Mouse (Mus musculus) midbrain, embryonic 13.5 days (tissue): ENCODE data around the gene Myl3. TPM values are rescaled to one million over a fixed set of nuclear protein-coding genes. Genes with fewer than 3 reads are reported as not detected.

Experiments
- ATAC-seq: fragments of 200-750 bp; cut with Nextera tagmentation; 2 replicates; pipeline ENCODE4 v1.8.0; 2017; ENCODE audit warnings: mild to moderate bottlenecking, moderate TSS enrichment, moderate library complexity
- H3K27ac ChIP-seq: fragments of 300-500 bp; sonication (generic); 2 replicates; pipeline ENCODE4 v1.5.1; 2015; ENCODE audit warnings: inconsistent platforms, mild to moderate bottlenecking, moderate library complexity
- H3K27me3 ChIP-seq: fragments of 300-500 bp; sonication (generic); 2 replicates; pipeline ENCODE4 v1.6.1; 2015; ENCODE audit warnings: mild to moderate bottlenecking, inconsistent platforms
- H3K36me3 ChIP-seq: fragments of 300-500 bp; sonication (generic); 2 replicates; pipeline ENCODE4 v1.6.1; 2015; ENCODE audit warnings: mild to moderate bottlenecking, inconsistent platforms
- H3K4me1 ChIP-seq: fragments of 300-500 bp; sonication (generic); replicated peaks from 2 replicates; pipeline ENCODE4 v1.6.1; 2015; ENCODE audit warnings: inconsistent platforms
- H3K4me2 ChIP-seq: fragments of 300-500 bp; sonication (generic); replicated peaks from 2 replicates; pipeline ENCODE4 v1.6.1; 2015; ENCODE audit warnings: moderate library complexity, mild to moderate bottlenecking, inconsistent platforms
- H3K4me3 ChIP-seq: fragments of 300-500 bp; sonication (generic); replicated peaks from 2 replicates; pipeline ENCODE4 v1.5.1; 2015; ENCODE audit warnings: mild to moderate bottlenecking, inconsistent platforms
- H3K9ac ChIP-seq: fragments of 300-500 bp; sonication (generic); replicated peaks from 2 replicates; pipeline ENCODE4 v1.6.1; 2015; ENCODE audit warnings: mild to moderate bottlenecking, inconsistent platforms
- H3K9me3 ChIP-seq: fragments of 300-500 bp; sonication (generic); 2 replicates; pipeline ENCODE4 v1.6.1; 2016; ENCODE audit warnings: mild to moderate bottlenecking, inconsistent platforms
- WGBS: fragments of 180-500 bp; shearing (Covaris S2); methylation state at CpG from one replicate; pipeline ENCODE4 v1.1.7; 2015; 5-methylcytosine and 5-hydroxymethylcytosine counted together
- polyA plus RNA-seq: library from polyadenylated mRNA; unstranded; fragments of >200 nt; fragmentation: Nextera tagmentation; extraction: Ambion mirVana; gene quantifications from 2 replicates; pipeline ENCODE4 v1.2.1, GENCODE M21; 2015

The Myl3 gene
- polyA plus RNA-seq, 1 experiment from 2014 or later: not detected

DNA sequence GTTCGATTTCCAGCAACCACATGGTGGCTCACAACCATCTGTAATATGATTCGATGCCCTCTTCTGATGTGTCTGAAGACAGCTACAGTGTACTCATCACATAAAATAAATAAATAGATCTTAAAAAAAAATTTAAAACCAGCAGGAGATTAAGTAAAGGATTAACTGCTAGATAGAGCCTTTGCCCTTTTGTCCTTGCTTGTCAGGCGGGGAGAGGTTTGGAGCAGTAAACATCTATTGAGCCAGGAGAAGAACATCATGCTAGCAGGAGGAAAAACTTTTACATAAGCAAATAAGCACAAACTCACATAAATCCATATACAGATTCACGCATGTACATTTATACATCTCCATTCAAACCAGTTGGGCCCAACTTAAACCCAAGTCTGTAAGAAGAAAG, 29.1 kb upstream of the Myl3 start:
- WGBS: 94% methylated on average over 4 of the region's 4 CpGs
- Histone ChIP-seq H3K9ac (no peak overlapping the region), H3K9me3 (no peaks in the 10 kb centered on the region), H3K27me3 (no peaks in the 10 kb centered on the region), H3K4me2 (no peak overlapping the region), H3K36me3 (peaks cover 39% of the 10 kb centered on the region), H3K4me3 (no peak overlapping the region), H3K27ac (no peak overlapping the region), H3K4me1 (no peaks in the 10 kb centered on the region)
- ATAC-seq: no peak

DNA sequence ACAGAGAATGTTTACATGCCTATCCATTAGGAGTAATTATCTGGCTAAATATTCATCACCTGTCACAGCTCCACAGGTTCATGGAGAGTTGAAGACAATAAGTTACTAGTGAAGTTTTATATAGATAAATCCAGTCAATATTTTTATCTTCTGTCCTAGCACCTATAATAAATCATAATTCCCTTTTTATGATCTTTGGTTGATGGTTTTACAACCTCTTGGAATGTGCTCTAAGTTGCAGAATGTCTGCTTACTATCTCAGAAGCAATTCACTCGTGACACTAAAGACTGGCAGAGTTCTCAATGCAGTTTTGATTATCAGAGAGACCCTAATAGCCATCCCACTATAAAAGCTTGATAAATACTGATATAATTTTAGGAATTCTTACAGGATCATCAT, 28.3 kb upstream of the Myl3 start:
- Histone ChIP-seq H3K27me3 (no peaks in the 10 kb centered on the region), H3K9me3 (no peaks in the 10 kb centered on the region), H3K9ac (no peak overlapping the region), H3K27ac (no peak overlapping the region), H3K36me3 (peaks cover 36% of the 10 kb centered on the region), H3K4me3 (no peak overlapping the region), H3K4me1 (no peaks in the 10 kb centered on the region), H3K4me2 (no peak overlapping the region)
- 86% methylated on average over 1 of the region's 1 CpGs for WGBS
- ATAC-seq: no peak

DNA sequence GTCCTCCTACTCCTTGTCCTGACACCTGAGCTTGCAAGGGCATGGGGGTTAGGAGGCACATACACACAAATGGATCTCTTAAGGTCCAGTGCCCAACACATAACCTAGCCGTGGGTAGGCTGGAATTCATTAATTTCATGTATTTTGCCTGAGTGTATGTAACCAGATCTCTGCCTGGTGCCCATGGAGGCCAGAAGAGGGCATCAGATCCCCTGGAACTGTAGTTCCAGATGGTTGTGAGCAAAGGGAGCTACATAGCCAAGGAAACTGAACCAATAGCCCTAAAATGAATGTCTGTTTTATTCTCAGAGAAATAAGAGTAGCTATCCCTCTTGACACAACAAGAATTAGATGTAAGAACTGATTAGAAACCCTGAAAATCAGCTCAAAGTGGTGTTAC, 26.2 kb upstream of the Myl3 start:
- Histone ChIP-seq H3K9me3 (no peaks in the 10 kb centered on the region), H3K36me3 (peaks cover 33% of the 10 kb centered on the region), H3K4me3 (no peak overlapping the region), H3K27me3 (no peaks in the 10 kb centered on the region), H3K4me1 (no peaks in the 10 kb centered on the region), H3K27ac (no peak overlapping the region), H3K4me2 (no peak overlapping the region), H3K9ac (no peak overlapping the region)
- no peak for ATAC-seq
- WGBS: 64% methylated on average over 1 of the region's 1 CpGs

DNA sequence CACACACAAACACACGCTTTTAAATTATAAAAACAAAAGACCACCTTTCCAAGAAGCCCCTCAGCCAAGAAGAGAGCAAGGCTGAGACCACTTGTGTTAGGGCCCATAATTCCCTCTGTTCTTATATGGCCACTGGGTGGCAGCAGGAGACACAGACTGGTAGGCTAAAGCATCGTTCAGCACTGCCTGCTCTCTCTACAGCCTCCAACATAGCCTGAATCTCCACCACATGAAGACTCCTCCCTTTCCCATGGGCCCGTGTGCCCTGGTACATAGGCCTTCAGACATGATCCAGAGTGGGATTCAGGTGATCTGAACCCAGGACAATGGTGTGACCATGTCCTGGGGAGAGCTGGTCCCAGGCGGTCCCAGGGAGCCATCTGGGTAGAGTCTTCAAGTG, 24.9 kb upstream of the Myl3 start:
- no peaks in the 10 kb centered on the region for H3K4me1 ChIP-seq
- peaks cover 20% of the 10 kb centered on the region for H3K36me3 ChIP-seq
- no peaks in the 10 kb centered on the region for H3K9me3 ChIP-seq
- H3K4me2 ChIP-seq: no peak overlapping the region
- H3K4me3 ChIP-seq: no peak overlapping the region
- H3K9ac ChIP-seq: no peak overlapping the region
- no peaks in the 10 kb centered on the region for H3K27me3 ChIP-seq
- 30% methylated on average over 4 of the region's 4 CpGs for WGBS
- ATAC-seq: peak; percentile 85
- no peak overlapping the region for H3K27ac ChIP-seq

DNA sequence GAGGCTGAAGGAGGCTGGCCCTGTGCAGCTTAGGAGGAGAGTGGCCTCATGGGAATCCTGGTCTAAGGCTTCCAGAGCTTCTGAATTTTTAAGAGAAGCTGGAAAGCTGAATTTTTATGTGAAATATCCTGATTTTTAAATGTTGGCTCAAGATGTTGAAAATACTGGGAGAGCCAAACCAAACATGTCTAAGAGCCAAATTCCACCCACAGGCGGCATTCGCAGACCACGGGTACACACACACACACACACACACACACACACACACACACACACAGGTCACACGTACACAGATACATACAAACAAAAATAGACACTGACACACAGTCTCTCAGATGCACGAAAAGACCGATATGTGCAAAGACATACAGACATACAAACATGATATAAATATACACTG, 23.6 kb upstream of the Myl3 start:
- H3K27me3 ChIP-seq: no peaks in the 10 kb centered on the region
- no peak overlapping the region for H3K4me2 ChIP-seq
- no peak overlapping the region for H3K4me3 ChIP-seq
- H3K36me3 ChIP-seq: peaks cover 7% of the 10 kb centered on the region
- no peaks in the 10 kb centered on the region for H3K9me3 ChIP-seq
- H3K4me1 ChIP-seq: no peaks in the 10 kb centered on the region
- H3K27ac ChIP-seq: no peak overlapping the region
- H3K9ac ChIP-seq: no peak overlapping the region
- 87% methylated on average over 6 of the region's 6 CpGs for WGBS
- no peak for ATAC-seq

DNA sequence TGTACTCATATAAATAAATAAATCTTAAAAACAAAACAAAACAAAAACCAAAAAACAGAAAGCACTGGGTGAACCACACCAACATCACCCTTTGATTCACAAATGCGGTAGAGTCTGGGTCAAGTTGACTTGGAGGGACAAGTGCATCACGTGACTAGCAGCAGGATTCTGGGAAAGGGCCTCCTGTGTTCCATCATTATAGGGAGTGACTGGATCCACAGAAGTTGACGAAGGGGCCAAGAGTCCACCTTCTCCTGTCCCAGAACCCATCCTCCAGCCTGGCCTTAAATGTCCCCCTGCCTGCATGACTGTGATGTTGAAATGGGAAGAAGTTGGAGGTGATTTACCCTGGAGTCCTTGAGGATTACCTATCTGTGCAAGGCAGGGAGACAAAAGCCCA, 22.9 kb upstream of the Myl3 start:
- H3K4me2 ChIP-seq: no peak overlapping the region
- peaks cover 8% of the 10 kb centered on the region for H3K36me3 ChIP-seq
- no peak overlapping the region for H3K27ac ChIP-seq
- no peaks in the 10 kb centered on the region for H3K9me3 ChIP-seq
- WGBS: 84% methylated on average over 3 of the region's 3 CpGs
- no peaks in the 10 kb centered on the region for H3K4me1 ChIP-seq
- no peak overlapping the region for H3K4me3 ChIP-seq
- no peak overlapping the region for H3K9ac ChIP-seq
- no peaks in the 10 kb centered on the region for H3K27me3 ChIP-seq
- no peak for ATAC-seq

DNA sequence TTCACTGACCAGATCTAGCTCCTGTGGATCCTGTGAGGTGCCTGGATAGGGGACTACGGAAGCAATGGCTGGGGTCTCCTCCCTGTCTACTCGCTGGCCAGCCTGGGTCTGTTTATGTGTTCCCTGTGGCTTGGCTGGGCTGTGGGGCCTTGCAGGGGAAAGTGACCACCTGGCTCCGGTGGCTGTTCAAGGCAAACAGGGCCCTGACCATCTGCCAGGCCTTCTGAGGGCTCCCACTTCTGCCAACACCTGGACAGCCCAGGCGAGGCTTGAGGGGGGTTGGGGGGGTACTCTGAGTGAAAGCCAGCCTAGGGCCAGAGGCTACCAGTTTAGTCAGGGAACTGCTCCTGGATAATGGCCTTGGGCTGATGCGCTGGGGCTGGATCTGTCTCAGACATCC, 21.7 kb upstream of the Myl3 start:
- no peak overlapping the region for H3K4me2 ChIP-seq
- H3K36me3 ChIP-seq: peaks cover 8% of the 10 kb centered on the region
- no peaks in the 10 kb centered on the region for H3K27me3 ChIP-seq
- H3K9me3 ChIP-seq: no peaks in the 10 kb centered on the region
- no peak overlapping the region for H3K4me3 ChIP-seq
- H3K9ac ChIP-seq: no peak overlapping the region
- WGBS: 76% methylated on average over 5 of the region's 5 CpGs
- ATAC-seq: no peak
- no peak overlapping the region for H3K27ac ChIP-seq
- H3K4me1 ChIP-seq: no peaks in the 10 kb centered on the region

DNA sequence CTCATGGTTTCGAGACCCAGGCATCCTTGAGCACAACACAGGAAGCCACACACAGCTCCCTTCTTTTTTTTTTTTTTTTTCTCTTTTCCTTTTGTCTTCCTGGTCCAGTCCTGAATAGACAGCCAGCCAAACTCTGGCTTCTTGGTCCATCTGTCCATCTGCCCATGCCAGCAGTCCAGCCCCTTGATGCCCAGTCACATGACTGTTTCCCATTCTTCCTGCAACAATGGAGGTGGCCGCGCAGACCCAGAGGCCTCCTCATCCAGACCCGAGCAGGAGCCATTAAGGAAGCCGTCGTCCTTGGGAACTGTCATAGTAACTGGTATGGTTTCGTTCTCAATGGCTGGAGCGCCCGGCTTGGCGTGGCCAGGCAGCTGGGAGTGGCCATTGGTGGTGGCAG, 19.6 kb upstream of the Myl3 start:
- H3K4me2 ChIP-seq: no peak overlapping the region
- peaks cover 20% of the 10 kb centered on the region for H3K4me1 ChIP-seq
- 87% methylated on average over 10 of the region's 10 CpGs for WGBS
- H3K9me3 ChIP-seq: no peaks in the 10 kb centered on the region
- no peak for ATAC-seq
- H3K36me3 ChIP-seq: peaks cover 6% of the 10 kb centered on the region
- H3K9ac ChIP-seq: no peak overlapping the region
- peaks cover 11% of the 10 kb centered on the region for H3K27me3 ChIP-seq
- no peak overlapping the region for H3K4me3 ChIP-seq
- H3K27ac ChIP-seq: no peak overlapping the region

DNA sequence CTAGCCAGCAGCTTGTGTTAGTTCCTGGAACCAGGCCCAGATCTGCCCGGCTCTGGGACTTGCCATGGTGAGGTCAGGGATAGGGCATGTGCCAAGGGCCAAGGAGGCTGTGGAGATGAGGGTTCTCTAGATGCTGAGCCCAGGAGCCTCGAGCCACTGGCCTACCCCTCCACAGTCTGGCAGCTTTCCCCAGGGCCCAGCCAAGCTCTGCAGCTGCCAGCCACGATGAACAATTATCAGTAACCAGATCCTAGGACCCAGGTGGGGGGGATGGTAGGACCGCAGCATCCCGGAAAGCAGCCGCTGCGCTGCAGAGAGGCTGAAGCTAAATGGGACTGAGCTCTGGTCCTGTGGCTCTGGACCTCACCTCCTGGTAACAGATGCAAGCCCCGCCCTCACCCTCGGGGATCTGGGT, 15.9 kb upstream of the Myl3 start:
- H3K4me3 ChIP-seq: no peak overlapping the region
- no peak overlapping the region for H3K4me2 ChIP-seq
- peaks cover 26% of the 10 kb centered on the region for H3K4me1 ChIP-seq
- H3K9ac ChIP-seq: no peak overlapping the region
- H3K9me3 ChIP-seq: no peaks in the 10 kb centered on the region
- WGBS: 17% methylated on average over 9 of the region's 9 CpGs
- H3K36me3 ChIP-seq: peaks cover 6% of the 10 kb centered on the region
- peaks cover 28% of the 10 kb centered on the region for H3K27me3 ChIP-seq
- peak; percentile 61; the same call in 1 of the 2 replicates for ATAC-seq
- no peak overlapping the region for H3K27ac ChIP-seq

DNA sequence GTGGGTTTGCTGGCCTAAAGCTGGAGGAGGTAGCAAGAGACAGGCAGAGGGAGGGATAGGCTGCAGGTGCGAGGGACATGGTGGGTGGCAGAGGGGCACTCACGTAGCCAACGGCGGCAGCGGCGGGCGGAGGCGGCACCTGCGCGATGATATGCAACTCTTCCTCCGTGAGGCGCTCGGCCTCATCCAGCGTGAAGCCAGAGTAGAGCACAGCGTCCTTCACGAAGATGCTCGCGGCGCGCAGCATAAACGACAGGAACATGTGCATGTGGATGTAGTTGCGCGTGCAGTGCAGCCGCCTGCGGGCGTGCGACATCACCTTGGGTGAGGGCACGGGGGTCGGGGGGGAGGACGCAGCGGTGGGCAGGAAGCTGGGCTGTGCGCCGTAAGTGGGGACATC, 14.8 kb upstream of the Myl3 start:
- peak overlapping the region; percentile 28 for H3K4me3 ChIP-seq
- H3K4me1 ChIP-seq: peaks cover 26% of the 10 kb centered on the region
- no peak overlapping the region for H3K27ac ChIP-seq
- H3K9me3 ChIP-seq: no peaks in the 10 kb centered on the region
- H3K9ac ChIP-seq: peak overlapping the region; percentile 33; the same call in 1 of the 2 replicates
- ATAC-seq: 0 out of 2 replicates have a peak, but pooled peaks have one; percentile 13
- H3K27me3 ChIP-seq: peaks cover 34% of the 10 kb centered on the region
- peaks cover 6% of the 10 kb centered on the region for H3K36me3 ChIP-seq
- 8% methylated on average over 33 of the region's 33 CpGs for WGBS
- peak overlapping the region; percentile 54 for H3K4me2 ChIP-seq

DNA sequence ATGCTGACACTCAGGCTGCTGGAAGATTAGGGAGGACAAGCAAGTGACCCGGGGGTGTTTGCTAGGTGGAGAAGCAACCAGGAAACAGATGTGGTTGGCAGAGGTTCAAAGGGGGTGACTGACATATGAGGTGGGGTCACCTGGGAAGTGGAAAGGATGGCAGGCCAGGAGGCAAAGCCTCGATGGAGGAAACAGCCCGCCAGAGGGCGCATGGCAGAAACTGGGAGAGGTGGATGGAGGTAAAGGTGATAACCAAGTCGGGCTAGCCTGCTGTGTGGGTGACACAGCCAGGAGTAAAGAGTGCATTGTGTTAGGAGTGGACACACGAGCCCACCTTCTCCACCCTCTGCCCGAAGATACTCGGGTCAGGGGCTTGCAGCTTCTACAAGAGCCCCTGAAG, 11.8 kb upstream of the Myl3 start:
- no peaks in the 10 kb centered on the region for H3K9me3 ChIP-seq
- no peak overlapping the region for H3K9ac ChIP-seq
- H3K27me3 ChIP-seq: peaks cover 49% of the 10 kb centered on the region
- H3K4me1 ChIP-seq: peaks cover 43% of the 10 kb centered on the region
- ATAC-seq: no peak
- H3K36me3 ChIP-seq: no peaks in the 10 kb centered on the region
- 18% methylated on average over 8 of the region's 8 CpGs for WGBS
- no peak overlapping the region for H3K4me3 ChIP-seq
- no peak overlapping the region for H3K27ac ChIP-seq
- H3K4me2 ChIP-seq: no peak overlapping the region

DNA sequence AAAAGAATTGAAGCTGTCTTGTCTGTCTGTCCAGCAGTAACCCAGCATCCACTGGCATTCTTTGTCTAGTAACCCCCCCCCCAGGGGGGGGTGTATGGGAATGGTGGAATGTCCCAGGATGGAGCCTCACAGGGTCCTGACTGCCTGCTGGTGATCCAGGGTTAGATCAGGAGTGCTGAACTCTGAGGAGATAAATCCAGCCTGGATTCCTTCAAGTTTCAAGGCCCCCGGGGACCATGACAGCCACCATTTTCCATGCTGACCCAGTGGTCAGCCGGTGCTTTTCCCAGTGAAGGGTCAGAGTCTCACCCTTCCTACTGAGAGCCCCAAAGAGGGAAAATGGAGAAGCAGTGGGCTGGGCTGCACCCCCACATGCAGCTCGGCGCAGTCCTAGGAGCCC, 9.8 kb upstream of the Myl3 start:
- 56% methylated on average over 4 of the region's 4 CpGs for WGBS
- Histone ChIP-seq H3K36me3 (no peaks in the 10 kb centered on the region), H3K9ac (no peak overlapping the region), H3K4me1 (peaks cover 25% of the 10 kb centered on the region), H3K27ac (no peak overlapping the region), H3K4me3 (no peak overlapping the region), H3K4me2 (peak overlapping the region; percentile 71; the same call in 1 of the 2 replicates), H3K27me3 (peaks cover 48% of the 10 kb centered on the region), H3K9me3 (no peaks in the 10 kb centered on the region)
- ATAC-seq: 0 out of 2 replicates have a peak, but pooled peaks have one; percentile 2

DNA sequence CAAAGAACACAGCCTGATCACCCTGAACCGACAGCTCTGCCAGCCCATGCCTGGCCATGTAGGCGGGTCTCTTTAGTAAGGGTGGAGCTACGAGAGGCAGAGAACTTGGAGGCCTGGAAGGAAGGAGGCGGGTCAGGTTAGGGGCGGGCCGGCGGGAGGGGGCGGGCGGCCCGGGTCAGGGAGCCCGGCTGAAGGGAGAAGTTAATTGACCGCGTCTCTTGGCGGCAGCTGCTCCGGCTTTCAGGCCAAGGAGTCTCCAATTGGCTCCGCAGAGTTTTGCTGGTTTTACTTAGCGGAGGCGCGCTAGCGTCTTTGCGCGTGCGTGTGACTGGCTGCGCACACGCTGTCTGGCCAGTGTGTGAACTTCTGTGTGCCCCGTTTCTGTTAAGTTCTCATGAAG, 9.0 kb upstream of the Myl3 start:
- no peaks in the 10 kb centered on the region for H3K9me3 ChIP-seq
- WGBS: under 1% methylated on average over 26 of the region's 26 CpGs
- peaks cover 18% of the 10 kb centered on the region for H3K4me1 ChIP-seq
- peak overlapping the region; percentile 71 for H3K4me2 ChIP-seq
- H3K4me3 ChIP-seq: peak overlapping the region; percentile 38
- ATAC-seq: peak; percentile 87
- peaks cover 41% of the 10 kb centered on the region for H3K27me3 ChIP-seq
- H3K9ac ChIP-seq: 0 out of 2 replicates have a peak overlapping the region, but pooled peaks have one; percentile 26
- H3K36me3 ChIP-seq: no peaks in the 10 kb centered on the region
- H3K27ac ChIP-seq: no peak overlapping the region
